Mouse (Mus musculus) inflammation-experienced regulatory T-cells, adult 6 months (primary cell): ENCODE data around the gene Camkmt. TPM values are rescaled to one million over a fixed set of nuclear protein-coding genes. Genes with fewer than 3 reads are reported as not detected.
A peak's percentile ranks its signal among the peaks of the same experiment; 100 is the strongest.

Experiments
- ATAC-seq: one replicate; pipeline ENCODE4 v1.8.0; 2017
- polyA plus RNA-seq, 3 experiments: library from polyadenylated mRNA; unstranded; fragments of 100-300 nt; shearing (Covaris generic); gene quantifications; one replicate each; pipeline ENCODE4 v1.2.1; 2017

Gene Camkmt
- polyA plus RNA-seq = 10 to 100 TPM in 1 of 3 experiments, 1 to 10 TPM in 2; 5.6 to 10.0 (median 10.0) TPM

DNA sequence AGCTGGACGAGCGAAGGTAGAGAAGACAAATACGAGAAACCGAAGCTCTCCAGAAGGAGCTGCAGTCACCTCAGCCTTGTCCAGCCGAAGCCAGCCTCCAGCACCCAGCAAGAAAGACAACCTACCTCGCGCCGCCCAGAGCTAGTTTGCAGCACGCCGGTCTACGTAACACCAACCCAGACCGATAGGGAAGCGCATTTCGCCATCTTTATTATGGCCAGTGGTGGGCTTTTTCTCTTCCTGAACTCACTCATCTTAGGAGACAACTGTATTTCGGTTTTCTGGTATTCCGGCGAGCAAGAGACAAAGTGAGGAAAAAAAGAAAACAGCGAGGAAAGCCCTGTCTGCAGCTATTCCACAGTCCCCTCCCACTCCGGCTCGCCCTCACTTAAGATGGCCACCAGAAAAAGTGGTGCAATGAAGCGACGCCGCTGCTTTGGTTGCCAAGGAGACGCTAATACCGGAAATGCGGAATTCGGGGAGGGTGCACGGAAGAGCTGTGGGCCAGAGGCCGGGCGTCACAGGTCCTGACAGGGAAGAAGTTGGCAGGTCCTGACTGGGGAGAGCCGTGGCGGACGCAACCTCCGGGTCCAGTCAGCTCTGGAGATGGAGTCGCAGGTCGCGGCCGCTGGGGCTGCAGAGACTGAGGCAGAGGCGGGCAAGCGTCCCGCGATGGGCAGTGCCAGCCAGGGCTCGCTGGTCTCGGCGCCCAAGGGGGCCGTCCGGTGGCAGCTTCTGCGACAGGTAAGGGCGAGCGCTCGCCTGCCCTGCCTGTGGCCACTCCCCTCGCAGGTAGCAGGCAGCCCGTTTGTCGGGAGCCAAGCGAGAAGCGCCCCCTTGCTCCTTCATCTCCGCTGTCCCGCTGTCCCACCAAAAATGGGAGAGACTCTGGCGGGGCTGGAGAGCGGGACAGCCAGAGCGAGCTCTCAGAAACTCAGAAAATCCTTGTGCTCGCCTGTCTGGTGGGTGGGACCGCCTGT, at the start of gene Camkmt, which contains the start of gene Prepl:
Camkmt (plus strand) TSS at position 433 of the 980 bp plus-strand sequence.
Prepl (minus strand) TSS at position 122 of the 980 bp plus-strand sequence.
- peak; percentile 97 for ATAC-seq

DNA sequence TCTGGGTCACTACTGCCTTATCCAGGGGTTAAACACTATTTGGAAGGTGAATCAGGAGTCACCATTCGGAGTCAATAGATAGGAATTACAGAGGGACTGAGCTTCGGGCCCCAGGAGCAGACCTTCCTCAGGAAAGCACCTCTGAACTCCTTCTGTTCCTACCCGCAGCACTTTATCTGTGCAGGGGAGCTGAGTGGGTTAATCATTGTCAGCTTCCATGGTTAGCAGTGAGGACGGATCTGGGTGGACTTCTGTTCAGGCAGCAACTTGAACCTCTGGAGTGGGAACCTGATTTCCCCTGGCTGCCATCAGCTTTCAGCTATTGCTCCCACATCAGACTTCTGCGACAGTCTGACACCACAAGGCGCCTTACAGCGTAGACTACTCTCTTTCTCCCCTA, 49.4 kb upstream of the Camkmt start:
- no peak for ATAC-seq

DNA sequence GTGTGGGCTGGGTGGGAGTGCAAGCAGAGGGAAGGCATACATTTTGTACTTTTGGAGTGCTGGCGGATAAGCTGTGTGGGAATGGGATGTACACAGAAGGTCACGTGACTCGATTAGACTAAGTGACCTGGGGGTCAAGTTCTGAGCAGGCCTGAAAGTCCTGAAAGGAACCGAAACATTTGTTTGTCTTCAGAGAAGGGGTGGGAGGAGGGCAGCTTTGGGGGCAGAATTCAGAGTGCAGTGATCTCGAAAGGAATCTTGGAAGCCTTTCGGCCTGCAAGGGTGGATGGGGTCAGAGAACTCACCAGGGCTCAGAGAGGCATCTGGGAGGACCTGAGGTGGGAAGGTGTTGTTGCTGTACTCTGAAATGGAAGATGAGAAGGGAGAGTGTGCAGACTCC, 47.9 kb upstream of the Camkmt start:
- no peak for ATAC-seq

DNA sequence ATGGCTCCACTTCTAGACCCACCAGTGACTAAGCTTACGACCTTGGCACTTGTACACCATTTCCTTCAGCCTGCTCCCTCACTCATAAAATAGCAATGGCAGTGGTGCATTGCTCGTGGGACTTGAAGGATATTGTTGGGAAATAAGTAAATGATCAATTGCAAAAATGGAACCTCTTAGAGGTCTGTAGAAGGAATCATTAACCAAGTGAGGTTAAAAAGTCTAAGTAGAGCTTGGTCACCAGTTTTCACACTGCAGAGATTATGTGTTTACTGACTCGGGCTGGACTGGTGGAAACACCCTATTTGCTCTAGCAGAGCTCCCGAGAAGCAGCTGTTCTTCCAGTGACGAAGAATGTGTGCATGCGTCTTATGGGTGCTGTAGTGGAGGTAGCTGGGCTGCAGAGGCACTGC, 46.9 kb upstream of the Camkmt start:
- no peak for ATAC-seq

DNA sequence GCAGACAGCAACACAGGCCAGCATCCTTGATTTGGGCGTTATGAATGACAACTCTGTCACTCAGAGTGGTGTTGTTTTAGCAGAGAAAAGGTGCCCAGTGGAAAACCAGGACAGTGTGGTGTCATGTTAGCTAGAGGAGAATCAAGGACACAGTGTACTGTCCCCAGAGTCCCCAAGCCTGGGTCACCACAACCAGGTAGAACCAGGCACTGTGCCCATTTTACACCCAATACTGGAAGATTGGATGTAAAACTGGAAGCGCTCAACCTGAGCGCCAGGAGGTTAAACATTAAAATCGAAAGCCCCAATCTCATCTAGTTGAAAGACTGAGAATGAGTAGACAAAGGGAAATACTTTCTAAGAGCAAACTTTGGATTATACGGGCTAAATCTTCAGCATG, 45.9 kb upstream of the Camkmt start:
- no peak for ATAC-seq

DNA sequence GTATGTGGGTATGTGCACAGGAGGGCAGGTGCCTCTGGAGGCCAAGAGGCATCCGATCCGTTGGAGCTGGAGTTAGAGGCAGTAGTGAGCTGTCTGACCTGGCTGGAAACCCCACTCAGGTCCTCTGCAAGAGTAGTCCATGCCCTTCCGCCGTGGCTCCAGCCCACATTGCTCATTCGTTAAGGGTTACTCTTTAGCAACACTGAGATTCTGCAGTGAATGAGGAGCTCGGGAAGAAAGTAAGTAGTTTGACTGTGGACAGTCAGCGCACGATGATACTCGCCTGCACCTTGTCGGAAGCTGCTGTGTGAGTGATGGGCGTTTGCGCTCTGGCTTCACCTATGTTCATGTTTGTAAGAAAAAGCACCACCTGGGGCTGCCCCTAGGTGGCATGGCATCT, 45.2 kb upstream of the Camkmt start:
- ATAC-seq = no peak

DNA sequence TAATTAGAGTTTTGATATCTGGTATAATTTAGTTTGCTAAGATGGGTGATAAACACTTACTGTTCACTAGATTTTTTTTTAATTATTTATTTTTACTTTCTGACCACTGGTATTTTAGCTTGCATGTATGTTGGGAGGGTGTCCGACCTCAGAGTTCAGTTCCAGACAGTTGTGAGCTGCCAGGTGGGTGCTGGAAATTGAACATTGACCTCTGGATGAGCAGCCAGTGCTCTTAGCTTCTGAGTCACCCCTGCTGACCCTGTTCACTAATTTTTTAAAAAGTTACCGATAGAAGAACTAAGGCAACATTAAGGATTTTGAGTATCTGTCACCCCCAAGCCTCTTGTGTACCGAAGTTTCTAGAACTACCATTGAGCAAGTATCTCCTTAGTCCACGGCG, 42.0 kb upstream of the Camkmt start:
- no peak for ATAC-seq

DNA sequence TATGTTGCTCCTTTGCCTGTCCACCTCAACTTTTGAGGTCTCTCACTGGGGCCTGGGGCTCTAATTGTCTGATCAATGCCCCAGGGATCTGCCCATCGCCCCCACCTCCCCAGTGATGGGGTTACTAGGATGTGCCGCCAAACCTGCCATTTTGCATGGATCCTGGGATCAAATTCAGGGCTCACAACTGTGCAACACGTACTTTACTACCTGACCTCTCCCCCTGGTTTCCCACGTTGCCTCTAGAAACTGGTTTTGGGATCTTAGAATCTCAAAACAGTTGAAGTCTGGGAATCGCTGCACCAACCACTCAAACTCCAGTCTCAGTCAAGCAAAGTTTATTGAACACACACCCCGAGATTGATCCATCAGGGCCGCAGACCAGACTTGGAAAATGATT, 32.1 kb upstream of the Camkmt start:
- ATAC-seq = no peak

DNA sequence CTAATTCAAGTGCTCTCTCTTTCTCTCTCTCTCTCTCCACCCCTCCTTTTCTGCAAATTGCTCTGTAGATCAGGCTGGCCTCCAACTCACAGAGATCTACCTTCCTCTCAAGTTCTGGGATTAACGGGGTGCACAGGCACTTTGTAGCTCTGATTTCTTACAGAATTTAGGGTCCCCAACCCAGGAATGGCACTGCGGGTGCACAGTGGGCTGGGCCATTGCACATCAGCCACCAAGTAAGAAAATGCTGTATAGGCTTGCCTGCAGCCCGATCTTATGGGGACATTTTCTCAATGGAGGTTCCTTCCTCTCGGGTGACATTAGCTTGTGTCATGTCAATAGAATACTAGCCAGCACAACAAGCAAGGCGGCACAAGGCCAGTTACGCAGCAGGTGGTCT, 31.2 kb upstream of the Camkmt start:
- no peak for ATAC-seq

DNA sequence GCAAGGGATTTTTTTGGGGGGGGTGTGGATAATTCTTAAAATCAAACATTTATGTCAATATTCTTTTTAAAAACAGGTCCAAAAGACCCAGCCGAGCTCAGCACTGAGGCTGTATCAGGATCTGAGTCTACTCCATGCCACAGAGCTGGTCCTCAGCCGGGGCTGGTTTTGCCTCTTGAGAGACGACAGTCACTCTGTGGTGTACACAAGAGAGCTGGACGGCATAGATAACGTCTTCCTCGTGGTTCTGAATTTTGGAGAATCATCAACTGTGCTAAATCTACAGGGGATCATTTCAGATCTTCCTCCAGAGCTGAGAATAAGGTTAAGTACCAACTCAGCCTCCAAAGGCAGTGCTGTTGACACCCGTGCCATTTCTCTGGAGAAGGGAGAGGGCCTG, 26.8 kb upstream of the Camkmt start:
- no peak for ATAC-seq

DNA sequence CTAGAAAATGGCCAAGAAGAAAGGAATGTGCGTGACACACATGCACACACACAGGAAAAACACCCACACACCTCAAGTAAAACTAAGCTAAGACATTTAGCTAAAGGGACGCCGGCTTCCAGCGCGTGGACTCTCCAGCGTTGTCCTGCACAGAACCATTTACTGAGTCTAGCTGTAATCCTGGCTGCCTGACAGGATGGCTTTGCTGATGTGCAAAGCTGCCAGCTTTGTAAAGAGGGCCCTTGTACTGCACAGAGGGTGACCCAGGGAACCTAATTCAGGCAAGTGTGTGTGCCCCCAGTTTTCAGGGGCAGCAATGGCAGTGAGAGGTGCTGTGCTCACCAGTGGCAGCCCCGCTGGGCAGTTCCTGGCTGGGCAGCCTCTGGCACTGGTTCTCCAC, 23.0 kb upstream of the Camkmt start:
- ATAC-seq = no peak

DNA sequence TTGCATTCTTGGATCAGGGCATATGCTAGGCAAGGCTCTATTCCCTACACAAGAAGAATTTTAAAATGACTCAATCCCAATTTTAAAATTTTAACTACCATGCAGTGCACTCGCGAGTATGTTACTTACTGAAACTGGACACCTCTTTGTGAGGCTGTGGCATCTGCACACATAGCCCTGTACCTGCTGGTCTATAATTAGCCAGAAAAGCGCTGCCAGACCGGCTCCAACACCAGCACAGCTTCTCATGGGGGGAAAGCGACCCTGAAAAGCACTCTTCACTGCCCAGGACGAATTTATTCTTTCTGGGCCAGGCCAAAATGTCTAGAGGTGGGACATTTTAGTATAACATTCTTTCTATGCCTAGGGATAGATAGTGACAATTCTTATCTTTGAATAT, 19.7 kb upstream of the Camkmt start:
- ATAC-seq = no peak

DNA sequence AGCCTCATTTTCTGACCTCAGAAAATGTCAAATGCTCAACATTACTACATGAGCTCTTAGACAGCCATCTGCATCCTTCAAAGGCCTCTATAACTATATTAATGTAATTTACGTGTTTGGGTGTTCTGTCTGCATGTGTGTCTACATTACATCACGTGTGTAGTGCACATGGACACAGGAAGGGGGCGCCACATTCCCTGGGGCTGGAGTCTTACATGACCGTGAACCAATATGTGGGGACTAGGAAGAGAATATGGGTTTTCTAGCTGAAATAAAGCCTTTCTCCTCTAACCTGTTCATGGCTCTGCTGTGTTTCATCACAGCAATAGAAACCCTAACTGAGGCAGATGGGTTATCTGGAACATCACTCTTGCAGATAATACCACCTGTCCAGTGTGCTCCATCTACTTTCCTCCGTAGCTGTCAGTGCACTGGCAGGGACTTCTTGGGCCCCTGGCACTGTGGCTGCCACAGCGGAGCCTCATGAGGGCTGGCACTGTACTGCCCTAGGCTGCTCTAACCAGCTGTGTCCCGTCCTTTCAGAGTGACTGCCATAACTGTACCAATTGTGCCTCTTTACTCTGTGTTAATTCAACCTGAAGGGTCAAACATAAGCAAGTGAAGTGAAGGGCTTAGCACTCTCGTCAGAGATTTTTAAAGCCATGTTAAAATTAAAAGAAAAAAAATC, 19.1 kb upstream of the Camkmt start:
- ATAC-seq = no peak

DNA sequence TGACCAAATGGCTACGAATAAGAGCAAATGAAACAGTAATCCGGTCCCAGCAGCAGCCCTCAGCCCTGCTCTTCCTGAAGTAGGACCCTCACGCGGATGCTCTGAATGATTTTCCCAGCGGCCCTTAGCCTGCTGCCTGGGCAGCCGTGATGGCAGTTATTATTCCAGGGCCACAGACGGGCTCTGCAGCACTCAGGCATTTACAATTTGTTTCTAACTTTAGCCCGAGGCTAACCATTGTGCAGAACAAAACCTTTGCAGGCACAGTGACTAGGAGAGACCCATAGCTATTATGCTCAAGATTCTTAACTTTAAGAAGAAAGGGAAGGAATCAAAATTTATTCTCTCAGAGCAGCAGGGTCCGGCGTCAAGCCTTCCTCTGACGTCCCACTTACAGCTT, 18.0 kb upstream of the Camkmt start:
- no peak for ATAC-seq

DNA sequence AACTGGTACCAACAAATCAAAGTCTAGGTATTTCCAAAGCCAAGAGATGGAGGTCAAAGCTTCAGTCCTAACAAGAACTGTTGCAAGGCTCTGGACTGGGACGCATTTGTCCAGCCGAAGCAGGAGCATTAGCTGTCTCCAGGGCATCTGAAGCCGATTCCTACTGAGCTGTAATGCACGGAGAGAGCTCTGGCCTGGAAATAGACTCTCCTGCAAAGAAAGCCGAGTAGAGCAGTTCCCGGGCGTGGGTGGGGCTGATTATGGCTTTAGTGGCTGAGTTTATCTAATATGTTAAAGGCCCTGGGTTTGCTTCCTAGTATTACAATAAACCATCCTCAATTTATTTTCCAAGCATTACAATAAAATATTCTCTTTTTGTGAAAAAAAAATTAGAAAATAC, 17.1 kb upstream of the Camkmt start:
- no peak for ATAC-seq

DNA sequence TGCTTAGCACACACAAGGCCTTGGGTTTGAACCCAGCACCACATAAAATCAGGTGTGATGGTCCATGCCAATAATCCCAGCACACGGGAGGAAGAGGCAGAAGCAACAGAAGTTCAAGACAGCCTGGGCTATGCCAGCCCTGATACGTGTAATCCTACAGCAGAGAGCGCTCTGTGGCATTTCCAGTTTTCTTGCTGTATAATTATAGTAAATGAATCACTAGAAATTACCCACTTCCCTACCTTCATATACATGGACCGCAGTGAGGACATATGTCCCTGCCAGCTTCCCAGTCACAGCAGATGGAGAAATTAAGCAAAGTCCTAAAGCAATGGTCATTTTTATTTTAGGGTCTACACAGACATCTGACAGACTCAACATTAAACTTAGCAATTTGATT, 16.3 kb upstream of the Camkmt start:
- no peak for ATAC-seq

DNA sequence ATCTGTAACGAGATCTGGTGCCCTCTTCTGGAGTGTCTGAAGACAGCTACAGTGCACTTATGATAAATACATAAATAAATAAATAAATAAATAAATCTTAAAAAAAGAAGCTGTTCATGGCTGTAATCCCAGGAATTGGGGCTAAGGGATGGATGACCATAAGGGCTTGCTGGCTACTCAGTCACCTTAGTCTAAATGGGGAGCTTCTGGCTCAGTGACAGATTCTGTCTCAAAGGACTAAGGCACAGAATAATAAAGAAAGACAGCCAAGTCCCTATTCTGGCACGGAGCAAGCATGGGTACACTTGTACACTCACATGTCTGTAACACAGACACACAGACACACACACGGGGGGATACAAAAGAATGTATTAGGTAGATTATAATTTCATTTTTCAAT, 11.1 kb upstream of the Camkmt start:
- ATAC-seq = no peak

DNA sequence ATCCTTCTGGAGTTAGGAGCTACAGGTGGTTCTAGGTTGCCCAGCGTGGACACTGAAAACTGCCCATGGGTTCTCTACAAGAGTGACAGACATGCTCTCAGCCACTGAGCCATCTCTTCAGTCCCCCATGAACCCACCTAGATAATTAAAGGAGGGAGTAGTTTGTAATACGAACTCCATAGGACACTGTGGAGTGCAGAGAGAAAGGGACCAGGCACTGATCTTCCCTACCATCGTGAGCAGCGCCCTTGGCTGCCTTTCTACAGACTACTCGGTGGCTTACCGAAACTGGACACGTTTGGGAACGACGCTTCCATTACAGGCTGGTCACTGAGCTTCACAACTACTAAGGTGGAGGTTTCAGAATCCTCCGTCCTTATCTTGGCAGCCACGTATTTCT, 9.6 kb upstream of the Camkmt start:
- no peak for ATAC-seq

DNA sequence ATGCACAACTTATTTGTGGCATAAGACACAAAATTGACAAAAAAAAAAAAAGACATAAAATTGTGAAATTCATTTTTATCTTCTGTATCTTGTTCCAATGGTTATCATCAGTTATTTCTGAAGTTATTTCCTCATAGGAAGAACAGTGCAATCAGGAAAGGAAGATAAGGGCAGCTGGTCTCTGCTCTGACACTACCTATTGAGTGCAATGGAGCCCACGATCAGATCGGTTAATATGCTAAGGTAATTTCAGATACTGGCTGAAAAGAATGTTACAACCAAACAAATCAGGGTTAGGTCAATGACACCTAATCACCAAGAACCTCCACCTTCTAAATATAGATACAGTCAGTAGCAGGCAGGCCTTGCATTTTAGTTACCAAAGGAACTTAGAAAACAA, 5.0 kb upstream of the Camkmt start:
- no peak for ATAC-seq

DNA sequence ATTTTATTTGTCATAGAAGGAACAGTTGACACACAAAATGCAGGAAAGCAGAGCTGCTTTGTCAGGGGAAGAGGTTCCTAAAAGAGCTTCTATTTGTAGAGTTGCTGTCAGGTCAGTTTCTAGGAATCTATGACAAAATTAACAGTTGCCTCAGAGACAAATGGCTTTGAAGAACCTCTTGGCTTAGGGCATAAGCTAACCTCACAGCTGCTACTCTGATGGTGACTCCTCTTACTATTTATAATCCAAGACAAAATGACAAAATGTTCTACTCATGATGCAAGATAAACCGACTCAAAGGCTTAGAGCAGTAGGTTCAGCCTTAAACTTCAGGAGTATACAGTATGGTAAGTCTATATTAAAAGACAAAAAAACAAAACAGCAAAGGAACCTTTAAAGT, 3.9 kb upstream of the Camkmt start:
- ATAC-seq = no peak

DNA sequence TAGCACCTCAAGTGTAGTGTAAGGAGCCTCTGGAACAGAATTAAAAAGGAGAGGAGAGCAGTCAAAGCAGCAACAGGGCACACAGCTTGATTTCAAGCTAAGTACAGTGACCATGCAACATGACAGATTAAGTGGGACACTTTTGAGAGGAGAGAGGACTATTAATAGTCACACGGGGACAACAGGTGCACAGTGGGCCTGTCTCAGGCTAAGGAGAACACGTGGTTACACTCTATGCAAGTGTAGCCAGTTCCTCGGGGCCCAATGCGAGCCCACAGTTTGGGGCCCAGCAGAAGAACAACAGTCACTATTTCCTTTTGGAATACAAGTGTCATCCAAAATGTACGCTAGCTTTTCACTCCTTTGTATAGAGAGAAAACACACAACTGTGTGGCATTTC, 2.8 kb upstream of the Camkmt start:
- no peak for ATAC-seq

DNA sequence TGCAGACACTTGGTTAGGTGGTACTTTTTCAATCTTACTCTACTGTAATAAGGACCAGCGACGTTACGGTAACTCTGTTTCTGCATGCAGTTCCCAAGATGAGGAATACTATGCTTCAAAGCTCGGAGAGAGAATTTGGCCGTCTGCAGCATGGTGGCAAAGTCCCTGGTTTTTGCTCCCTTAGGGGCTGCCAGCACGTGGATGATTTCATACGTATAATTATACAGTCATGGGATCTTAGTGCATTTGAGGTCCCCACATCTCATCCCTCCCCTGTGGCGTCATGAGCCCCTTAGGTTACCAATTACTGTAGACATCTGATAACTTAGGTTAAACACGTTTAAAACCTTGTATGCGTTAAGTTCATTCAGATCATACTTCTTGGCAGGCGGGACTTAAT, 2.0 kb upstream of the Camkmt start:
- ATAC-seq = no peak

DNA sequence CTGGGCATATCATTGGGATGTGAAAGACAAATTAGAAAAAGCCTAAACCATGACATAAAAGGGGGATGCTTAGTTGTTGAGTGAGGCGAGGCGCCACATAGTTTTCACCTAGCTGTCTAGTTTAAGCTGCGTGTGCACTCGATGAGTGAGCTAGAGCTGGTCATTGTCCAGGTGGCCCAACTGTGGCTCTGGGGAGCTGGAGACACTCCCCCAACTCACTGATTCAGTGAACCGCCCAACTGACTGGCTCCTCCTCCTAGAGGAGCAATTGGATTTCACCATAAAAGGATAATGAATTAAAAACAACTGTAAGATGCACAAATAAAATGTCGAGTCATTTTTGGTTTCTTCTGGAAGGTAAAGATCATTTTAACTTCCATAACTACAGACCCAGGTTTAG, 1.3 kb upstream of the Camkmt start:
- ATAC-seq = no peak

DNA sequence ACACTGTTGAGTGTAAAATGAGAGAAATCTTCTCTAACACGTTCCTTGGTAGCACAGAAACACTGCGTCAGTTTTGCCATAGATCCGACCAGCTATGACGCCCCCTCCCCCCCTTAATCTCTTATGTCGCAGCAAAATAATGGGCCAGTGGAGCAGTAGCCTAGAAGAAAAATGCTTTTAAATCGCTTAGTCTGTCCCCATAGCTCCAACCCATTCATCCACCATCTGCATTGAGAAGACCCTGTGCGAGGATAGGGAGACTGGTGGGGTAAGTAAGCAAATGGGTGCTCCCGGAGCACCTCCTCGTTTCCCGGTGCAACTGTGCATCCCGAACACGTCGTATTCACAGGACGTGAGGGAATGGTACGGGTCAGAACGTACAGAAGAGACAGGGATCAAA, 731 bp upstream of the Camkmt start:
- no peak for ATAC-seq
